Mouse (Mus musculus) G1E (cell line): ENCODE measurements around the gene Ttll3.

Source experiments
- CTCF ChIP-seq: IDR thresholded peaks from 2 replicates; pipeline ENCODE4 v1.5.1; 2012; ENCODE audit warnings: low read depth, low read length, inconsistent platforms, mixed read lengths
- GATA1 ChIP-seq: IDR thresholded peaks from 2 replicates; pipeline ENCODE4 v1.6.1; 2012; ENCODE audit warnings: borderline replicate concordance, low read length, inconsistent platforms, mixed read lengths
- POLR2AphosphoS5 ChIP-seq: IDR thresholded peaks from 2 replicates; pipeline ENCODE4 v1.6.1; 2012; ENCODE audit warnings: low read depth, low read length, inconsistent platforms; ENCODE audit not compliant: insufficient replicate concordance

DNA sequence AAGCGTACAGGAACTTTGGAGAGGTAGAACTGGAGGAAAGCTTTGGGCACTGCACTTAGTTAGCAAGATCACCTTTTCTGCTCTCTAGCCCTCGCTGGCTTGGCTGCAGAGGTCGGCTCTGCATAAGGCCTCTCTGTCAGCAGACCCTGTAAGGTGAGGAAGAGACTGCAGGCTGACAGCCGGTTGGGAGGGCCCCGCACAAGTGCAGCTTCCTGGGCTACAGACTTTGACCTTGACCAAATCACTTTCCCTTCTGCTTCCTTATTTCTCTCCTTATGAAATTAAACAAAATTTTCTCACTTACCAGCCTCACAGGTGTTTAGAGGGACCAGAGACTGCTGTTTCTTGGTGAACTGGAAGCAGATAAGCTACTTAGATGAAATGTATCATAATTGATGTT is 65.9 kb downstream of the Ttll3 start:
- TF ChIP-seq CTCF (no peak), GATA1 (no peak), POLR2AphosphoS5 (no peak)
